Mouse (Mus musculus) stomach, postnatal 0 days (tissue): Measurements from ENCODE around the gene Sfxn5.

Experiments used
- CTCF ChIP-seq: IDR thresholded peaks from 2 replicates; pipeline ENCODE4 v1.5.1; 2016; ENCODE audit warnings: antibody characterized with exemption, low read depth, mild to moderate bottlenecking, moderate library complexity
- EP300 ChIP-seq: optimal IDR thresholded peaks from 2 replicates; pipeline ENCODE3; 2016; ENCODE audit warnings: antibody characterized with exemption

- TF ChIP-seq CTCF (no peak), EP300 (no peak)
These were observed 2.1 kb upstream of the Sfxn5 start for GRCm38 (mm10) chr6:85335352-85335751.
